Mouse (Mus musculus) thymus, adult 2 months (tissue): Measurements from ENCODE around the gene Nphs1. TPM values are rescaled to one million over a fixed set of nuclear protein-coding genes. Genes with fewer than 3 reads are reported as not detected.

Source experiments
- DNase-seq: peaks from one replicate; pipeline ENCODE4 v3.0.0; 2021
- H3K27ac ChIP-seq: fragments of 200-500 bp; 2 replicates; pipeline ENCODE4 v1.5.1; 2012; ENCODE audit warnings: low read length, control low read depth; ENCODE audit not compliant: control insufficient read depth, insufficient read depth
- H3K27me3 ChIP-seq: fragments of 200-500 bp; 2 replicates; pipeline ENCODE4 v1.6.1; 2012; ENCODE audit warnings: mild to moderate bottlenecking, low read length, moderate library complexity, mixed read lengths; ENCODE audit not compliant: control insufficient read depth, insufficient read depth
- H3K36me3 ChIP-seq: fragments of 200-500 bp; 2 replicates; pipeline ENCODE4 v1.6.1; 2012; ENCODE audit warnings: mild to moderate bottlenecking, low read length, moderate library complexity; ENCODE audit not compliant: control insufficient read depth, insufficient read depth
- H3K4me1 ChIP-seq: fragments of 200-500 bp; replicated peaks from 2 replicates; pipeline ENCODE4 v1.6.1; 2012; ENCODE audit warnings: low read length; ENCODE audit not compliant: control insufficient read depth, insufficient read depth
- H3K4me3 ChIP-seq: fragments of 200-500 bp; 2 replicates; pipeline ENCODE4 v1.5.1; 2012; ENCODE audit warnings: mild to moderate bottlenecking, low read length, control low read depth, moderate library complexity; ENCODE audit not compliant: control insufficient read depth, insufficient read depth
- CTCF ChIP-seq: fragments of 200-500 bp; IDR thresholded peaks from 2 replicates; pipeline ENCODE4 v1.5.1; 2012; ENCODE audit warnings: mild to moderate bottlenecking, control low read depth, low read length, moderate library complexity, borderline replicate concordance; ENCODE audit not compliant: control insufficient read depth, poor library complexity, insufficient read depth; ENCODE audit errors: extremely low read depth
- POLR2A ChIP-seq: fragments of 200-500 bp; IDR thresholded peaks from 2 replicates; pipeline ENCODE4 v1.6.1; 2012; ENCODE audit warnings: mild to moderate bottlenecking, low read length, control low read depth, moderate library complexity; ENCODE audit not compliant: control insufficient read depth, poor library complexity, insufficient read depth; ENCODE audit errors: extremely low read depth
- WGBS: fragments of 180-500 bp; shearing (Covaris S2); methylation state at CpG from one replicate; pipeline ENCODE4 v1.1.7; 2018; 5-methylcytosine and 5-hydroxymethylcytosine counted together
- polyA plus RNA-seq: library from polyadenylated mRNA; depleted of rRNA; stranded (reverse); fragments of >200 nt; gene quantifications from 2 replicates; pipeline ENCODE4 v1.2.3, GENCODE M21; 2012; rRNA removed

The Nphs1 gene
- 0.19 and 0.38 TPM in 2 replicates for polyA plus RNA-seq

- 9% methylated on average over 16 of the region's 16 CpGs for WGBS
- H3K4me3 ChIP-seq = no peak within 1 kb of the TSS
- H3K4me1 ChIP-seq = peaks cover 6% of the 10 kb centered on the region
- no peaks in the 10 kb centered on the region for H3K36me3 ChIP-seq
- no peak for DNase-seq
- no peak within 1 kb of the TSS for H3K27ac ChIP-seq
- peaks cover 20% of the 10 kb centered on the region for H3K27me3 ChIP-seq
- TF ChIP-seq CTCF = no peak
- no peak for TF ChIP-seq POLR2A
These were observed at the start of gene Nphs1, which contains the start of gene Kirrel2 for GRCm38 (mm10) chr7:30457629-30458330. Nphs1 (plus strand) TSS chr7:30458315. Kirrel2 (minus strand) TSS chr7:30457690.

GRCm38 (mm10) chr7:30408639-30409038 lies 49.5 kb upstream of the Nphs1 start:
- Histone ChIP-seq H3K36me3 (no peaks in the 10 kb centered on the region), H3K4me1 (peaks cover 34% of the 10 kb centered on the region), H3K27ac (no peak overlapping the region), H3K4me3 (no peak overlapping the region), H3K27me3 (no peaks in the 10 kb centered on the region)
- TF ChIP-seq POLR2A = no peak
- no peak for TF ChIP-seq CTCF
- 96% methylated on average over 3 of the region's 3 CpGs for WGBS
- DNase-seq = no peak

GRCm38 (mm10) chr7:30409789-30410188 lies 48.3 kb upstream of the Nphs1 start:
- H3K36me3 ChIP-seq = no peaks in the 10 kb centered on the region
- 0 out of 2 replicates have a peak overlapping the region, but pooled peaks have one; percentile 37 for H3K27ac ChIP-seq
- TF ChIP-seq POLR2A (no peak), CTCF (no peak)
- H3K4me3 ChIP-seq = no peak overlapping the region
- peaks cover 35% of the 10 kb centered on the region for H3K4me1 ChIP-seq
- no peaks in the 10 kb centered on the region for H3K27me3 ChIP-seq
- WGBS = 29% methylated on average over 2 of the region's 2 CpGs
- peak; percentile 37 for DNase-seq

DNA sequence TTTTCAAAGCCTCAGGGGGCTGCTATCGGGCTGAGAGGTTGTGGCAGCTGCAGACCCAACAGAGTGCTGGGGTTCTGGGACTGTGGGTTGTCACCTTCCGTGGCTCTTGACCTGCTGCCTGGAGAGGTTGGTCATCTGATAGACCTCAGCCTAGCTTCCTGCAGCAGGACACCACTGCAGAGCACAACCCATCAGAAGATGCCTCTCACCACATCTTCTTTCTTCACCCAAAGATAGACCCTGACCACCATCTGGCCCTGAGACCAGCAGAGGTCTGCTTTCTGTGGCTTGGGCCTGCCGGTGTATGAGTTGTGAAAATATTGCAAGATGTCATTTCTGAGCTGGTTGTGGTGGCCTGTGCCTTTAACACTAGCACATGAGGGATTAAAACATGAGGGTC lies 47.1 kb upstream of the Nphs1 start:
- H3K4me3 ChIP-seq = no peak overlapping the region
- WGBS = 61% methylated on average over 3 of the region's 3 CpGs
- peaks cover 35% of the 10 kb centered on the region for H3K4me1 ChIP-seq
- no peaks in the 10 kb centered on the region for H3K27me3 ChIP-seq
- H3K36me3 ChIP-seq = no peaks in the 10 kb centered on the region
- TF ChIP-seq CTCF (no peak), POLR2A (no peak)
- H3K27ac ChIP-seq = no peak overlapping the region
- no peak for DNase-seq

- WGBS = 9% methylated on average over 4 of the region's 4 CpGs
- H3K4me3 ChIP-seq = no peak overlapping the region
- no peaks in the 10 kb centered on the region for H3K36me3 ChIP-seq
- no peaks in the 10 kb centered on the region for H3K27me3 ChIP-seq
- H3K4me1 ChIP-seq = peaks cover 46% of the 10 kb centered on the region
- DNase-seq = peak; percentile 46
- TF ChIP-seq POLR2A (no peak), CTCF (no peak)
- no peak overlapping the region for H3K27ac ChIP-seq
These were observed 45.4 kb upstream of the Nphs1 start for GRCm38 (mm10) chr7:30412735-30413147.

- Histone ChIP-seq H3K27ac (no peak within 1 kb of the TSS), H3K27me3 (no peaks in the 10 kb centered on the region), H3K4me1 (peaks cover 54% of the 10 kb centered on the region), H3K4me3 (no peak within 1 kb of the TSS; the same call in 1 of the 2 replicates), H3K36me3 (no peaks in the 10 kb centered on the region)
- 60% methylated on average over 5 of the region's 5 CpGs for WGBS
- DNase-seq = no peak
- TF ChIP-seq CTCF (no peak), POLR2A (no peak)
These were observed 44.5 kb upstream of the Nphs1 start, which contains the start of gene Tyrobp for GRCm38 (mm10) chr7:30413596-30413995. Tyrobp (plus strand) TSS chr7:30413760.
